Mouse (Mus musculus) hindbrain, postnatal 0 days (tissue): ENCODE results near the gene Abcd1. TPM values are rescaled to one million over a fixed set of nuclear protein-coding genes. Genes with fewer than 3 reads are reported as not detected.

ENCODE experiments used
- ATAC-seq: fragments of 200-750 bp; cut with Nextera tagmentation; 2 replicates; pipeline ENCODE4 v1.8.0; 2017; ENCODE audit warnings: mild to moderate bottlenecking, moderate TSS enrichment, moderate library complexity
- DNase-seq: peaks from one replicate; pipeline ENCODE4 v3.0.0-alpha.2; 2015; ENCODE audit warnings: low spot score
- H3K27ac ChIP-seq: fragments of 300-500 bp; sonication (generic); 2 replicates; pipeline ENCODE4 v1.5.1; 2014; ENCODE audit warnings: mild to moderate bottlenecking
- H3K27me3 ChIP-seq: fragments of 300-500 bp; sonication (generic); 2 replicates; pipeline ENCODE4 v1.6.1; 2014; ENCODE audit warnings: low read length, mixed read lengths; ENCODE audit not compliant: insufficient read depth
- H3K36me3 ChIP-seq: fragments of 300-500 bp; sonication (generic); 2 replicates; pipeline ENCODE4 v1.6.1; 2014; ENCODE audit warnings: low read length, mixed read lengths; ENCODE audit not compliant: insufficient read depth
- H3K4me1 ChIP-seq: fragments of 300-500 bp; sonication (generic); 2 replicates; pipeline ENCODE4 v1.6.1; 2014; ENCODE audit warnings: antibody characterized with exemption, low read length, mixed read lengths; ENCODE audit not compliant: insufficient read depth
- H3K4me2 ChIP-seq: fragments of 300-500 bp; sonication (generic); 2 replicates; pipeline ENCODE4 v1.6.1; 2014; ENCODE audit warnings: low read depth, mild to moderate bottlenecking, low read length, moderate library complexity, mixed read lengths
- H3K4me3 ChIP-seq: fragments of 300-500 bp; sonication (generic); 2 replicates; pipeline ENCODE4 v1.5.1; 2014; ENCODE audit warnings: low read length
- H3K9ac ChIP-seq: fragments of 300-500 bp; sonication (generic); replicated peaks from 2 replicates; pipeline ENCODE4 v1.6.1; 2014; ENCODE audit warnings: mild to moderate bottlenecking, low read length, moderate library complexity, mixed read lengths
- H3K9me3 ChIP-seq: fragments of 300-500 bp; sonication (generic); 2 replicates; pipeline ENCODE4 v1.6.1; 2016; ENCODE audit warnings: low read length, mixed read lengths
- CTCF ChIP-seq: IDR thresholded peaks from 2 replicates; pipeline ENCODE4 v1.5.1; 2016; ENCODE audit warnings: antibody characterized with exemption, control low read depth, low read depth
- WGBS: fragments of 180-500 bp; shearing (Covaris S2); extraction: QIAGEN DNeasy Blood & Tissue Kit; methylation state at CpG from one replicate; pipeline ENCODE4 v1.1.7; 2014; 5-methylcytosine and 5-hydroxymethylcytosine counted together
- polyA plus RNA-seq: library from polyadenylated mRNA; unstranded; fragments of >200 nt; fragmentation: Nextera tagmentation; extraction: Ambion mirVana; gene quantifications from 2 replicates; pipeline ENCODE4 v1.2.1, GENCODE M21; 2015
- total RNA-seq: library from RNA; depleted of rRNA; stranded (reverse); fragments of >200 nt; gene quantifications from 2 replicates; pipeline ENCODE4 v1.2.3, GENCODE M21; 2014

Gene Abcd1
- total and polyA plus RNA-seq, 2 experiments from 2014 or later, result 8.4 to 16.6 TPM

DNA sequence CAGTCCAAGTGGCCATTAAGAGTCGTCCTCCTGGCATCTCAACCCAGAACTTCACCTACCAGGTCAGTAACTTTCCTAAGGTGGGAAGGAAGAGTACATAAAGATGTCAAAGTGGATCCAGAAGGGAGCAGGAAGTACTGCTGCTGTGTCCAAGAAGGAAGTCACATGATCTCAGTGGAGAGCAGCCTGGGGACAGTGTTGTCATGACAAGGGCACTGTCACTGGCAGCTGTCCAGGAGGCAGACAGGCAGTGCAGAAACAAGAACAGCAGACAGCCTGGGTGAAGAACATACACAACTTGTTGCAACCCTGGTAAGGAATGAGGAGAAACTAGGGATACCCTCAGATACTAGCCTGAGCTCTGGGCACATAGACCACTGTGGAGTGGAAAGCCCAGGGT, 48.9 kb downstream of the Abcd1 start:
- peak; percentile 60; the same call in 1 of the 2 replicates for ATAC-seq
- no peaks in the 10 kb centered on the region for H3K4me1 ChIP-seq
- no peak overlapping the region for H3K4me2 ChIP-seq
- H3K9me3 ChIP-seq, result no peaks in the 10 kb centered on the region
- H3K36me3 ChIP-seq, result no peaks in the 10 kb centered on the region
- peak; percentile 54 for DNase-seq
- WGBS, result 52% methylated on average over 1 of the region's 1 CpGs
- no peak overlapping the region for H3K9ac ChIP-seq
- H3K27me3 ChIP-seq, result no peaks in the 10 kb centered on the region
- no peak for TF ChIP-seq CTCF
- H3K27ac ChIP-seq, result no peak overlapping the region
- no peak overlapping the region for H3K4me3 ChIP-seq

DNA sequence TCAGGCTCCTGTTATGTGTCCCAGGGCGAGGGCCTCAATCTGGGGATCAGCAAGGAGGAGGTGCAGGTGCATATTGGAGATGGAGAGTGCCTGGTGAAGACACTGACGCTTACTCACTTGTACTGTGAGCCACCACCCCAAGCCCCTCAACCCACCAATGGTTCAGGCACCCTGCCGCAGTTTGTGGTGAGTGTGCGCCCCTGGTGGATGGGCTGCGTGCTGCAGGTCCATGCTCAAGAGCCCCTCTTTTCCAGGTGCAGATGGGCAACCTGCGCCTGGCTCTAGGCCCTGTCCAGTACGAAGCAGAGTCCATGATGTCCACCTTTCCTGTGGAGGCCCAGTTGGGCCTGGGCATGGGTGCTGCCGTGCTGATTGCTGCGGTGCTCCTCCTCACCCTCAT, 50.9 kb downstream of the Abcd1 start:
- DNase-seq, result no peak
- H3K36me3 ChIP-seq, result no peaks in the 10 kb centered on the region
- H3K9ac ChIP-seq, result no peak overlapping the region
- no peak overlapping the region for H3K4me3 ChIP-seq
- H3K4me2 ChIP-seq, result no peak overlapping the region
- H3K4me1 ChIP-seq, result no peaks in the 10 kb centered on the region
- 72% methylated on average over 9 of the region's 9 CpGs for WGBS
- H3K27me3 ChIP-seq, result no peaks in the 10 kb centered on the region
- no peak for ATAC-seq
- H3K9me3 ChIP-seq, result no peaks in the 10 kb centered on the region
- TF ChIP-seq CTCF, result peak; percentile 62
- no peak overlapping the region for H3K27ac ChIP-seq

DNA sequence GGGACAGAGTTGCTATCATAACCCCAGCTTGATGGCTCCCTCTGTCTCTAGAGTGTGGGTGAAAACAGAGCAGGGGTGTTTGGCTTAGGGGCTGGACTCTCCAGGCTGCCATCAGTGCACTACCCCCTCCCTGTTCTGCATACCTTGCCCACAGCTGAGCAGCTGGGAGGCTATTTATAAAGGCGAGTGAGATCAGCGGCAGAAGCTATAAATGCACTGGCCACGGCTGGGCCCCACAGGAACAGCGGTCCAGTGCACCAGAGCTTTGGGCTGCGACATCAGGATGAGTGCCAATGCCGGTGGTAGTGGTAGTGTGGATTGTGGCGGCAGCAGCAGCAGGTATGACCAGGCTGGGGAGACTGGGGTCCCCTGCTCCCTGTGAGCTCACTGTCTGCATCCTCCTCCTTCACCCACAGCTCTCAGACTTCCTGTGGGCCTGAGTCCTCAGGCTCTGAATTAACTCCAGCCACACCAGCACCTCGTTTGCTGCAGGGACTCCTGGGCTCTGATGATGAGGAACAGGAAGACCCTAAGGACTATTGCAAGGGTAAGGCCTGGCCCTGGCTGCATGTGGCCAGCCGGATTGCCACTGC, 57.9 kb downstream of the Abcd1 start, which contains the start of gene Srpk3:
Gene Srpk3 (plus strand): TSS at position 238 of the 593 bp plus-strand sequence.
- Histone ChIP-seq H3K9ac (no peak within 1 kb of the TSS), H3K27me3 (no peaks in the 10 kb centered on the region), H3K27ac (peak within 1 kb of the TSS; percentile 15; the same call in 1 of the 2 replicates), H3K4me1 (no peaks in the 10 kb centered on the region), H3K36me3 (peaks cover 8% of the 10 kb centered on the region; the same call in 1 of the 2 replicates), H3K4me2 (no peak within 1 kb of the TSS), H3K4me3 (no peak within 1 kb of the TSS), H3K9me3 (no peaks in the 10 kb centered on the region)
- ATAC-seq (no peak), DNase-seq (no peak)
- 60% methylated on average over 9 of the region's 9 CpGs for WGBS
- no peak for TF ChIP-seq CTCF

DNA sequence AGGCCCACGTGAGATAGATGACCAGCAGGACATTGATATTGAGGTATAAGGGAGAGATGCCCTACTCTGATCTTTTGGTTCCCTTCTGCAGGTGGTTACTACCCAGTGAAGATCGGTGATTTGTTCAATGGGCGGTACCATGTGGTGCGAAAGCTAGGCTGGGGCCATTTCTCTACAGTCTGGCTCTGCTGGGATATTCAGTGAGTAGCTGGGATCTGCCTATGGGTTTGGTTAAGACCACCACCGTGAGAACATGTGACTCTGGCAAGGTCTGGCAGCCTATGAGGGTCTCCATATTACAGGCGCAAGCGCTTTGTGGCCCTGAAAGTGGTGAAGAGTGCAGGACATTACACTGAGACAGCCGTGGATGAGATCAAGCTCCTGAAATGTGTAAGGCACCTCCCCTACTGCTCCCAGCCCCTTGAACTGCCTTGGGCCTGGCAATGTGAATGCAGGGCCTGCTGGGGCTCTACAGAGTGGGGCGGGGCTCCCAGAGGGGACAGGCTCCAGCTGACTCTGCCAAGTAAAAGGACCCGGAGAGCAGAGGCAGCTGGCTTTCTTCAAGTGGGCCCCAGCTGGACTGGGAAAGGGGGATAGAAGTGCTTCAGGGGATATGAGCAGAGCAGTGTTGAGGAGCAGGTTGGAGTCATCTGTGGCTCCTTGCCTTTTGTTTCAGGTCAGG, 58.5 kb downstream of the Abcd1 start:
- H3K4me2 ChIP-seq, result no peak overlapping the region
- DNase-seq (no peak), ATAC-seq (0 out of 2 replicates have a peak, but pooled peaks have one; percentile 6)
- 66% methylated on average over 10 of the region's 10 CpGs for WGBS
- H3K36me3 ChIP-seq, result peaks cover 8% of the 10 kb centered on the region; the same call in 1 of the 2 replicates
- H3K27me3 ChIP-seq, result no peaks in the 10 kb centered on the region
- H3K9me3 ChIP-seq, result no peaks in the 10 kb centered on the region
- no peak for TF ChIP-seq CTCF
- no peak overlapping the region for H3K4me3 ChIP-seq
- H3K27ac ChIP-seq, result no peak overlapping the region
- H3K9ac ChIP-seq, result no peak overlapping the region
- no peaks in the 10 kb centered on the region for H3K4me1 ChIP-seq

DNA sequence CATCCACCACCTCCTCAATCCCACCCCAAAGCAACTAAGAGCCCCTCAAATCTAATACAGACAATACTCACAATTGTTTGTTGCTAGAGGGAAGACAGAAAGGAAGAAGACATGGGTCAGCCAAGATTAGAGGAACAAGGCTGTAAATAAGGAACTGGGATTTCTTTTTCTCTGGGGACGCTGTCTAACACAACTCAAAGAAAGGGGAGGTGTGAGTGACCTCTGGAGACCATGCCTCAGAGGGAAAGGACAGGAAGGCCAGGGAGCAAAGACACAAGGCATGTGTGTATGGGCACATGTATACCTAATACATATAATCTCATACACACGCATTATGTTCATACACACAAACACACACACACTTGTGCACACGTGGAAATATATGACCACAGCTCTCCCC, 65.8 kb downstream of the Abcd1 start:
- no peak for ATAC-seq
- DNase-seq, result no peak
- H3K36me3 ChIP-seq, result peaks cover 8% of the 10 kb centered on the region; the same call in 1 of the 2 replicates
- H3K27me3 ChIP-seq, result no peaks in the 10 kb centered on the region
- H3K4me3 ChIP-seq, result no peak overlapping the region
- H3K27ac ChIP-seq, result no peak overlapping the region
- no peaks in the 10 kb centered on the region for H3K9me3 ChIP-seq
- TF ChIP-seq CTCF, result no peak
- no peak overlapping the region for H3K9ac ChIP-seq
- WGBS, result 85% methylated on average over 3 of the region's 3 CpGs
- no peak overlapping the region for H3K4me2 ChIP-seq
- 0 out of 2 replicates have a peak, but pooled peaks cover 6% of the 10 kb centered on the region for H3K4me1 ChIP-seq

DNA sequence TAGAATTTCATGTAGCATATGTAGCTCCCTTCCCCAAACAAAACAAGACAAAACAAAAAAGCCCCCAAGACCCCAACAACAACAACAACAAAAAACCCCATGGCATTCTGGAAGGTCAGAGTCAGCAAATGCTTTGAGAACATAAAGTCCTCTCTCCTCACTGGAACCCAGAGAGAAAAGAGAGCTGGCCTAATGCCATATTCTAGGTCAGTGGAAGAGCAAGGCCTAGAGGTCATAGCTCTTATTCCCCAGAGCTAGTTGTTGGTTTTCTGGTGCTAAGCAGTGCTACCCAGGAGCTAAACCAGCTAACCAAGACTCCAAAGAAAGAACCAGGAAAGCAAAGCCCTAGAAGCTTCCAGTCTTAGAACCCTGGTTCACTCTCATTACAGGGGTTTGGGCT, 69.3 kb downstream of the Abcd1 start:
- DNase-seq, result no peak
- Histone ChIP-seq H3K36me3 (no peaks in the 10 kb centered on the region; the same call in 1 of the 2 replicates), H3K27me3 (no peaks in the 10 kb centered on the region), H3K4me1 (peaks cover 14% of the 10 kb centered on the region; the same call in 1 of the 2 replicates), H3K4me3 (peak overlapping the region; percentile 53), H3K9ac (peak overlapping the region; percentile 55; the same call in 1 of the 2 replicates), H3K9me3 (no peaks in the 10 kb centered on the region), H3K4me2 (peak overlapping the region; percentile 59), H3K27ac (peak overlapping the region; percentile 86)
- ATAC-seq, result no peak
- no peak for TF ChIP-seq CTCF
